Mouse (Mus musculus) cerebellum, postnatal 25 days (tissue): ENCODE results near the gene Zfp53.

ENCODE experiments used
- DNase-seq, 2 experiments: peaks; one replicate each; pipeline ENCODE4 v3.0.0; 2021; ENCODE audit warnings: mixed read lengths in 2 of 2

The Zfp53 gene

GRCm38 (mm10) chr17:21530645-21531330, 42.0 kb downstream of the Zfp53 start:
- DNase-seq = no peak

DNA sequence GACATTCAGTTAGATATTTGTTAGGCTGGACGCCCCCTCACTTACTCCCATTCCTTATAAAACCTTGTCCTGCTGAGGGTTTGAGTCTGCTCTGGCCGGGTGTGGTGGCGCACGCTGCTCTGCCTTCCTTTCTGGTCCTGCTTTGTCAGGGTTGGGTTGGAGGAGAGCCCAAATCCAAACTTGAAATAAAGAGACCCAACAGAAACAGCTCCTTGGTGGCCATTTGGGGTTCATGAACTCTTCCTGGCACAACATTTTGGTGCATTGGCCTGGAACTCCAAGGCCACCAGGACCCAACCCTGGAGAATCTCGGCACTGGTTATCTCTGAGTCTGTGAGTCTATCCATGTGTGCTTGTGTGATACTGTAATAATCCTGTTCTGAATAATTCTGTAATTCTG, 42.8 kb downstream of the Zfp53 start:
- peak in 1 of 2 experiments; percentile 28 for DNase-seq

- peak; percentile 80 to 87 for DNase-seq
These were observed 43.5 kb downstream of the Zfp53 start for GRCm38 (mm10) chr17:21532101-21532951.

DNA sequence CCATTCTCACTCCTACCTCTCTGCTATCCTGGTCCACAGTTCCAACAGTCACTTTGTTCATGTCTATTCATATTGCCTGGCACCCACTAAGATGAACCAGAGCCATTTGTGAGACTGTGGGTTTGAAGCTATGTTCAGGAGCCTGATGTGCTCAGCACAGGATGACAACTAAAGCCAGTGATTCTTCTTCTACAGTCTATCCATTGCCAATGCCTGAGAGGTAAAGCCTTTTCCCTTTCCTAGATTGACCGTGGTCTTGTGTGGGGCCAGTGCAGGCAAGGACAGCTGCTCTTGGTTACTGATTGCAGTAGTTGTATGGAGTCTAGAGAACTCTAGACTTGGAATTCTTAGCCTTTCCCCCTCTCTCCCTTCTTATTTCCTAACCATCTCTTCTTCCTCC, 45.2 kb downstream of the Zfp53 start:
- DNase-seq = no peak

DNA sequence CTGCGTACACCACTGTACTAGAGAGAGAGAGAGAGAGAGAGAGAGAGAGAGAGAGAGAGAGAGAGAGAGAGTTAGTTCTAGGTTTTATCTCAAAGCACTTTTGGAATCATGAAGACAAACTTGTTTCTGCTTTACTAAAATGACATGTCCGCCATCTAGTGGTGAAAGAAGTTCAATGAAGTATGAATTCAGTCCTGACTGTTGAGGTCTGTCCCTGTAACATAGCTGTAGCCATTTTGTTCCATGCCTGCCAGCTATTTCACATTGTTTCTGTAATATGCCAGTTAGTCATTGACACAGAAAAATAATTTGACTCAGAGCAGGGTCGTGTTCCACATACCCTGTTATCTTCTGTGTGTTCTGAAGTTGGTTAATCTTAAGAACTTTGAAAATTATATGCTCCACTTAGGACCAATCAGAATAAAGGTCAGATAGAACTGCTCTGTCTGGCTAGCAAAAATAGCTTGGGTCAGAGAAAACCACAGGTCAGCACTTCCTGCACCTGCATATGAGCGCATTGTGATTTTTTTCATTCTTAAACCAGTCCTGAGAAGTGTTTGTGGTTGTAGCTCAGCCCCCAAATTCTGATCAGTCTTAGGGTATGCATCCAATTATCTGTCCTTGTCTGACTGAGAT, 45.8 kb downstream of the Zfp53 start:
- DNase-seq = peak; percentile 20 to 40

- peak; percentile 65 to 71 for DNase-seq
These were observed 46.6 kb downstream of the Zfp53 start, which contains the start of gene Zfp52 for GRCm38 (mm10) chr17:21535096-21536001. Gene Zfp52, plus strand, starts transcription at chr17:21535539.

DNA sequence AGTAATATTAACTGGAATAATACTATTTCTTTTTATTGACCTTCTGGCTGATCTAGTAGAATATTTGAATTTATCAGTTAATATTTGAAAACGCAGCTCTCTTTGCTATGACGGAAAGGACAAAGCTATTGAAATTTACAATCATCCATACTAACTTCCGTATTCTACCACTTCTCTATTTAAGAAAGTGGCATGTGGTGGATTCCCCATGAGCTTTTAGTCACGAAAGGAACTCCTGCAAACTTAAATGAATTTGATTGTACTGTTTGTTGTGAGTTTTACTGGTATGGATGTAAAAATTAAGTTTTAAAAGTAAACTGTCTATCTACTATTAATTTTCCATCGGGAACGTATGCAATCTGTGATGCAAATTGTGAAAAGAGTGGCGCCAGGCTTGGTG, 47.3 kb downstream of the Zfp53 start:
- no peak for DNase-seq

DNA sequence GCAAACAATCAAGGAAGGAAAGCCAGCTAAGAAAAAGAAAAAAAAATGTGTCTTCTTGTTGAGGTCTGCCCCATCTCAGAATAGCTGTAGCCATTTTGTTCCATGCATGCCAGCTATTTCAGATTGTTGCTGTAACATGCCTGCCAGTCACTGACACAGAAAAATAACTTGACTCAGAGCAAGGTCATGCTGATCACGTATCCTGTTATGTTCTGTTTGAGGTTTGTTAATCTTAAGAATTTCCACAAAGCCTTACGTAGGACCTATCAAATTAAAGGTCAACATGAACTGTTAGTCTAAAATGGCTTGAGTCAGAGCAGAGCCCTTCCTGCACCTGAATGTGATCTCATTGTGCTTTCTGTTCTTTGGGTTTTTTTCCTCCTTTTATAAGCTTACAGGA, 47.9 kb downstream of the Zfp53 start:
- DNase-seq = no peak

DNA sequence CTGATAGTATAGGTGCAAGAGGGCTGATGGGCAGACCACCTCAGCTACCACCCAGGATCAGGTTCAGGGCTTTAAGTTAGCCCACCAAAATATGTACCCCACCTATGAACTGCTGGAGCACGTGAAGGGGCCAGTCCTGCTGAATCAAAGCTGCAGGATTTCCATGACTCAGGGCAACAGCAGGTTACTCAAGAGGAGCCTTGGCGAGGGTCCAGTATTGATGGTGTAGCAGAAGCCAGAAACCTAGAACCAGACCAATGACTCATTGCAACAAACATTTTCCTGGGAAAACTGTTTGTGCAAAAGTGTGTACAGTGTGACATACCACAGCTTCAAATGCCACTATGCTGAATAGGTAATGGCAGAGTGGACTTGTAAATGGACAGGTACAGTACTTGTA, 69.0 kb downstream of the Zfp53 start:
- DNase-seq = peak in 1 of 2 experiments; percentile 62
